Mouse (Mus musculus): ENCODE data around the gene Hnrnpab. TPM values are rescaled to one million over a fixed set of nuclear protein-coding genes. Genes with fewer than 3 reads are reported as not detected.

Gene Hnrnpab
- polyA plus RNA-seq, 1 experiment from 2014 or later: 399 TPM

- WGBS: 4% methylated on average over 3 of the region's 3 CpGs
Observed at GRCm38 (mm10) chr11:51648566-51648965, 41.9 kb upstream of the Hnrnpab start.

DNA sequence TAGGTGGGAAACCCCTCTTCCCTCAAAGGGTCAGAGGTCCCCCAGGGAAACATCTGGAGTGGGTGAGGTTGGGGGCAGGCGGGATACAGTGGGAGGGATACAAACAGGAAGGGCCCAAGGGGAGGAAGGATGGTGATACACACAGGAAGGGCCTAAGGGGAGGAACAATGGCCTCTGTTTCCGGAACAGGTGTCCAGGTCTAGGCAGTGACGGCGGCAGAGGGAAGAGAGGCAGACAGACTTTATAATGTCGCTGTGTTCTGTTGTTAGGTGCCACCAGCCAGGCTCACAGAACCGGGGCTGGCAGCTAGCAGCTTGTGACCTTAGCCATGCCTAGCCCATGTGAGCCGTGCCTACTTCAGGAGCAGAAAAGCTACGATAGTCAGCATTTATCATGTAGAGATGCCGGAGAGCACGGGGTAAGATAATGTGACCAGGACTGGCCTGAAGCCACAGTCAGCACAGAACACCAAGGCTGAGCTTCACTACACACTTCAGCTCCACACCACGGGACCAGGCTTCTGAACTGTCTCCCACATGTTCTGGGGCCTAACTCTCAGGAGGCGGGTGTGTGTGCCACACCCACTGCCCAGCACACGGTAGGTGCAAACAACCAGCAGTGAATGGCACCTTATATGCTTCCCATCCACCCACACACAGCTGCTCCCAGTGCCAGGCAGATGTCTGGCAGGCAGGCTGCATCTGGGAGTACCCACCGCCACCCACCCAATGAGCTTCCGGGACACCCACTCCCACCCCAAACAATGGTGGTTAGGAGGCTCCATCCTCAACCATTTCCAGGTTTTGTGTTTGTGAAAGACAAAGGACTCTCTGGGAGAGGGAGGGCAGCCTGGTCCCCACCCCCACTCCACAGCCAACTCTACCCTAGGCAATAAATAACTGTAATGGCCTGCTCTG lies 40.4 kb upstream of the Hnrnpab start:
- DNase-seq (ENCODE audit: low spot score) (no peak), ATAC-seq (ENCODE audit: low FRiP score) (no peak)
- H3K4me3 ChIP-seq (replicated peaks; ENCODE audit: low read length): no peak overlapping the region
- no peaks in the 10 kb centered on the region for H3K36me3 ChIP-seq (replicated peaks; ENCODE audit: control insufficient read depth, insufficient read depth)
- peaks cover 23% of the 10 kb centered on the region for H3K4me1 ChIP-seq (replicated peaks; ENCODE audit: control insufficient read depth, insufficient read depth, low read length)
- peaks cover 17% of the 10 kb centered on the region; the same call in 1 of the 2 replicates for H3K27me3 ChIP-seq (ENCODE audit: control insufficient read depth, insufficient read depth, low read length)
- H3K27ac ChIP-seq: peak overlapping the region; percentile 27
- H3K9ac ChIP-seq: no peak overlapping the region
- no peaks in the 10 kb centered on the region for H3K9me3 ChIP-seq (ENCODE audit: control insufficient read depth, low read length)
- WGBS: 77% methylated on average over 15 of the region's 15 CpGs
- no peak overlapping the region for H3K4me2 ChIP-seq (replicated peaks)

More at GRCm38 (mm10) chr11:51648566-51648965, 41.9 kb upstream of the Hnrnpab start:
- Histone ChIP-seq H3K4me2 (replicated peaks) (peak overlapping the region; percentile 94), H3K27ac (peak overlapping the region; percentile 21), H3K9me3 (ENCODE audit: control insufficient read depth, low read length) (no peaks in the 10 kb centered on the region), H3K4me1 (replicated peaks; ENCODE audit: control insufficient read depth, insufficient read depth, low read length) (peaks cover 23% of the 10 kb centered on the region), H3K27me3 (ENCODE audit: control insufficient read depth, insufficient read depth, low read length) (peaks cover 18% of the 10 kb centered on the region; the same call in 1 of the 2 replicates), H3K36me3 (replicated peaks; ENCODE audit: control insufficient read depth, insufficient read depth) (no peaks in the 10 kb centered on the region), H3K9ac (peak overlapping the region; percentile 77; the same call in 1 of the 2 replicates), H3K4me3 (replicated peaks; ENCODE audit: low read length) (peak overlapping the region; percentile 67; the same call in 1 of the 2 replicates)
- no peak for DNase-seq (ENCODE audit: low spot score)
- peak; percentile 25; the same call in 1 of the 2 replicates for ATAC-seq (ENCODE audit: low FRiP score)

- H3K4me3 ChIP-seq (replicated peaks; ENCODE audit: low read length): no peak overlapping the region
- ATAC-seq (ENCODE audit: low FRiP score): no peak
- H3K36me3 ChIP-seq (replicated peaks; ENCODE audit: control insufficient read depth, insufficient read depth): no peaks in the 10 kb centered on the region
- no peak overlapping the region for H3K9ac ChIP-seq
- no peak overlapping the region for H3K27ac ChIP-seq
- peaks cover 23% of the 10 kb centered on the region for H3K4me1 ChIP-seq (replicated peaks; ENCODE audit: control insufficient read depth, insufficient read depth, low read length)
- H3K4me2 ChIP-seq (replicated peaks): no peak overlapping the region
- H3K9me3 ChIP-seq (ENCODE audit: control insufficient read depth, low read length): no peaks in the 10 kb centered on the region
- DNase-seq (ENCODE audit: low spot score): no peak
- H3K27me3 ChIP-seq (ENCODE audit: control insufficient read depth, insufficient read depth, low read length): peaks cover 14% of the 10 kb centered on the region; the same call in 1 of the 2 replicates
- 86% methylated on average over 7 of the region's 7 CpGs for WGBS
Observed at GRCm38 (mm10) chr11:51646245-51646644, 39.6 kb upstream of the Hnrnpab start.

GRCm38 (mm10) chr11:51645293-51645692 lies 38.6 kb upstream of the Hnrnpab start:
- DNase-seq (ENCODE audit: low spot score): no peak
- Histone ChIP-seq H3K27ac (no peak overlapping the region), H3K4me1 (replicated peaks; ENCODE audit: control insufficient read depth, insufficient read depth, low read length) (peaks cover 20% of the 10 kb centered on the region), H3K36me3 (replicated peaks; ENCODE audit: control insufficient read depth, insufficient read depth) (no peaks in the 10 kb centered on the region), H3K9ac (no peak overlapping the region), H3K9me3 (ENCODE audit: control insufficient read depth, low read length) (no peaks in the 10 kb centered on the region), H3K4me3 (replicated peaks; ENCODE audit: low read length) (no peak overlapping the region), H3K27me3 (ENCODE audit: control insufficient read depth, insufficient read depth, low read length) (peaks cover 14% of the 10 kb centered on the region; the same call in 1 of the 2 replicates), H3K4me2 (replicated peaks) (no peak overlapping the region)
- 71% methylated on average over 13 of the region's 13 CpGs for WGBS
- ATAC-seq (ENCODE audit: low FRiP score): no peak

DNA sequence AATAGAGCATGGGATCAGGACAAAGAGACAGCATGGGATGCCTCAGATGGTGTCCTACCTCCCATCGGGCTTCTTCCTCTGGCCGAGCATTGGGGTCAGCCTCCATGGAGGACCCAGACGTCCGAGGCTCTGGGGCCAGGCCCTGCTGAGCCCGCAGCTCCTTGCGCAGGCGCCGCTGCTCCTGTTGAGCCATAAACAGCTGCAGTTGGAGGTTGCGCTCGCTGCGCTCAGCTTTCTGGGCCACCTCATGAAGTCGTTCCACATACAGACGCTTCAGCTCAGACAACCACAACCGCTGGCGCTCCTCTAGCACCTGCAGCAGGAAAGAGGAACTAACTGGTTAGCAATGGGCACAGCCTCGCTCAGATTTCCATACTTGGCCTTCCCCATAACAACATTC lies 37.6 kb upstream of the Hnrnpab start:
- no peak overlapping the region for H3K9ac ChIP-seq

DNA sequence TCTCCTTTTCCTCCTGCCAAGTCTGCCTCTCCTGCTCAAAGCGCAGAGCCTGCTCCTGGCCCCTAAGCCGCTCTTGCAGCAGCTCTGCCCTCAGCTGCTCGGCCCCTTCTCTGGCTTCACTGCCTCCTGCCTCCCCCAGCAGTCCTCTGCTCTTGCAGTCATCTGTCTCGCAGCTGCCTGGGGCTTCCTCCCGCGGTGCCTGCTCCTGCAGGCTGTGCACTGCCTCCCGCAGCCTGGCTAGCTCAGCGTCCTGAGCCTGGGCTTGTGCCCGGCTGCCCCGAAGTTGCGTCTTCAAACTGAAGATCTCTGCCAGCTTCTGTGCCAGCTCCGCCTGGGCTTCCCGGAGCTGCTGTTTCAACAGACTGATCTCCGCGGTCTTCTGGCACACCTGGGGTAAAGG lies 37.1 kb upstream of the Hnrnpab start:
- ATAC-seq (ENCODE audit: low FRiP score): no peak
- H3K9ac ChIP-seq: no peak overlapping the region

More for the DNA sequence above, 37.6 kb upstream of the Hnrnpab start:
- WGBS: 78% methylated on average over 16 of the region's 16 CpGs
- peaks cover 4% of the 10 kb centered on the region; the same call in 1 of the 2 replicates for H3K27me3 ChIP-seq (ENCODE audit: control insufficient read depth, insufficient read depth, low read length)
- H3K4me1 ChIP-seq (replicated peaks; ENCODE audit: control insufficient read depth, insufficient read depth, low read length): peaks cover 9% of the 10 kb centered on the region
- H3K27ac ChIP-seq: no peak overlapping the region
- H3K9me3 ChIP-seq (ENCODE audit: control insufficient read depth, low read length): no peaks in the 10 kb centered on the region
- DNase-seq (ENCODE audit: low spot score) (no peak), ATAC-seq (ENCODE audit: low FRiP score) (no peak)
- no peak overlapping the region for H3K4me3 ChIP-seq (replicated peaks; ENCODE audit: low read length)
- 0 out of 2 replicates have a peak overlapping the region, but pooled peaks have one; percentile 10 for H3K4me2 ChIP-seq (replicated peaks)
- no peaks in the 10 kb centered on the region for H3K36me3 ChIP-seq (replicated peaks; ENCODE audit: control insufficient read depth, insufficient read depth)

GRCm38 (mm10) chr11:51643202-51643601 lies 36.6 kb upstream of the Hnrnpab start:
- no peak for ATAC-seq (ENCODE audit: low FRiP score)
- no peak overlapping the region for H3K4me2 ChIP-seq (replicated peaks)
- 81% methylated on average over 9 of the region's 9 CpGs for WGBS
- no peak overlapping the region for H3K4me3 ChIP-seq (replicated peaks; ENCODE audit: low read length)
- H3K9me3 ChIP-seq (ENCODE audit: control insufficient read depth, low read length): no peaks in the 10 kb centered on the region
- no peak overlapping the region for H3K9ac ChIP-seq
- no peak for DNase-seq (ENCODE audit: low spot score)
- H3K4me1 ChIP-seq (replicated peaks; ENCODE audit: control insufficient read depth, insufficient read depth, low read length): no peaks in the 10 kb centered on the region
- no peak overlapping the region for H3K27ac ChIP-seq
- no peaks in the 10 kb centered on the region for H3K36me3 ChIP-seq (replicated peaks; ENCODE audit: control insufficient read depth, insufficient read depth)
- H3K27me3 ChIP-seq (ENCODE audit: control insufficient read depth, insufficient read depth, low read length): no peaks in the 10 kb centered on the region

More for the DNA sequence above, 37.1 kb upstream of the Hnrnpab start:
- 54% methylated on average over 15 of the region's 15 CpGs for WGBS
- Histone ChIP-seq H3K4me3 (replicated peaks; ENCODE audit: low read length) (no peak overlapping the region), H3K9me3 (ENCODE audit: control insufficient read depth, low read length) (no peaks in the 10 kb centered on the region), H3K4me1 (replicated peaks; ENCODE audit: control insufficient read depth, insufficient read depth, low read length) (peaks cover 4% of the 10 kb centered on the region; the same call in 1 of the 2 replicates), H3K4me2 (replicated peaks) (0 out of 2 replicates have a peak overlapping the region, but pooled peaks have one; percentile 10), H3K27me3 (ENCODE audit: control insufficient read depth, insufficient read depth, low read length) (no peaks in the 10 kb centered on the region), H3K36me3 (replicated peaks; ENCODE audit: control insufficient read depth, insufficient read depth) (no peaks in the 10 kb centered on the region), H3K27ac (no peak overlapping the region)
- no peak for DNase-seq (ENCODE audit: low spot score)

DNA sequence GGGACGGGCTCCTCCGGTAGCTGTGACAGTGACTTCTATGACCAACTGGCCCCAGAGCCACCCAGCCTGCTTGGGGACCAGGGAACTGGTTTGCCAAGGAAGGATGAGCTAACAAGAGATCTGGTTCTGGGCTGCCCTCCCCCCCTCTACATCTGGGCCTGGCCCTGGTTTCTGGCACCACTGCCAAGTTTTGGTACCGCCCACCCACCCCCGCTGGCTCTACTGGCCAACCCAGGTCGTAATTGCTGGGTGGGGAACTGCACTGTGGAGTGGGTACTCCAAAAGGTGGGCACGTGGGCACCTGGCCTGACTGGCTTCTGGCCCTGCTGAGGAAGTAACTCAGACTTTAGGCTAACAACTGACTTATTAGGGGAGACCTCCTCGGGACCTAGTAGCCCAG lies 34.1 kb upstream of the Hnrnpab start:
- Histone ChIP-seq H3K36me3 (replicated peaks; ENCODE audit: control insufficient read depth, insufficient read depth) (no peaks in the 10 kb centered on the region), H3K9me3 (ENCODE audit: control insufficient read depth, low read length) (no peaks in the 10 kb centered on the region), H3K4me1 (replicated peaks; ENCODE audit: control insufficient read depth, insufficient read depth, low read length) (no peaks in the 10 kb centered on the region), H3K4me2 (replicated peaks) (no peak overlapping the region), H3K9ac (no peak overlapping the region), H3K27ac (no peak overlapping the region), H3K4me3 (replicated peaks; ENCODE audit: low read length) (no peak overlapping the region), H3K27me3 (ENCODE audit: control insufficient read depth, insufficient read depth, low read length) (no peaks in the 10 kb centered on the region)
- 84% methylated on average over 7 of the region's 7 CpGs for WGBS
- no peak for ATAC-seq (ENCODE audit: low FRiP score)
- no peak for DNase-seq (ENCODE audit: low spot score)

DNA sequence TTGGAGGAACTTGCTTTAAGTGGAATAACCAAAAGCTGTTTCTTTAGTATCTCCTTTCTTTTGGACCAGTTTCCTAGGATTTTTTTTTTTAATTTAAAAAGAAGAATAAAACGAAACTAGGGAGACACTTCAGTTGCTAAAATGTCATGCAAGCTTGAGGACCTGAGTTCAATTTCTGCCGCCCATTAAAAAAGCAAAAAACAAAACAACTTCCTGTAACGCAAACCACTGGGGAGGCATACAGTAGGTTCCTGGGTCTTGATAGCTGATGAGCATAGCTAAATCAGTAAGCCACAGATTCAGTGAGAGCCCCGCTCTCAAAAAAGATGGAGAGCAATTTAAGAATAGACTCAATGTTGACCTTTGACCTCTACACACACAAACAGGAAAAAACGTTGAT lies 31.9 kb upstream of the Hnrnpab start:
- no peaks in the 10 kb centered on the region for H3K27me3 ChIP-seq (ENCODE audit: control insufficient read depth, insufficient read depth, low read length)
- no peaks in the 10 kb centered on the region for H3K36me3 ChIP-seq (replicated peaks; ENCODE audit: control insufficient read depth, insufficient read depth)
- H3K27ac ChIP-seq: no peak overlapping the region
- no peak overlapping the region for H3K9ac ChIP-seq
- H3K4me2 ChIP-seq (replicated peaks): no peak overlapping the region
- WGBS: 74% methylated on average over 5 of the region's 5 CpGs
- ATAC-seq (ENCODE audit: low FRiP score) (no peak), DNase-seq (ENCODE audit: low spot score) (no peak)
- peaks cover 10% of the 10 kb centered on the region for H3K4me1 ChIP-seq (replicated peaks; ENCODE audit: control insufficient read depth, insufficient read depth, low read length)
- H3K4me3 ChIP-seq (replicated peaks; ENCODE audit: low read length): no peak overlapping the region
- no peaks in the 10 kb centered on the region for H3K9me3 ChIP-seq (ENCODE audit: control insufficient read depth, low read length)

Data from hindbrain, embryonic 14.5 days (tissue).